Comparison of ENCODE assay signal across 21 mouse cellular contexts in genomic region chr12:75271726-75272125, GRCm38 (mm10). TPM values are rescaled to one million over a fixed set of nuclear protein-coding genes. Genes with fewer than 3 reads are reported as not detected.
DNase-seq lines count a peak whose midpoint lies in the region; ATAC-seq and TF ChIP-seq lines count a peak whose summit lies in the region.
"Had no signal": no experiment of that assay in that cellular context is flagged by ENCODE, and none has a peak within 500 bp of the region (broad histone marks: within the 10 kb centered on the region; RNA-seq: fewer than 3 reads in every experiment).

No protein-coding gene starts in this region.

- no peaks in the 10 kb centered on the region for H3K27me3 ChIP-seq in midbrain, embryonic 11.5 days (ENCODE audit: control insufficient read depth, insufficient read depth, low read length)
- no peaks in the 10 kb centered on the region for H3K27me3 ChIP-seq in midbrain, embryonic 13.5 days
- H3K27me3 ChIP-seq: forebrain, embryonic 12.5 days; kidney, embryonic 15.5 days had no signal

- no peak overlapping the region for H3K9ac ChIP-seq in midbrain, embryonic 11.5 days (ENCODE audit: low read length)
- H3K9ac ChIP-seq in midbrain, embryonic 13.5 days (replicated peaks) = no peak overlapping the region
- H3K9ac ChIP-seq: forebrain, embryonic 12.5 days; heart, embryonic 13.5 days; kidney, embryonic 15.5 days had no signal

- peak overlapping the region; percentile 59 for H3K27ac ChIP-seq in gastrocnemius, adult 2 months
- no peak overlapping the region for H3K27ac ChIP-seq in midbrain, embryonic 11.5 days (ENCODE audit: low read depth, low read length)
- H3K27ac ChIP-seq in midbrain, embryonic 13.5 days = no peak overlapping the region
- H3K27ac ChIP-seq: forebrain, embryonic 12.5 days; heart, embryonic 13.5 days; kidney, embryonic 15.5 days; midbrain, embryonic 10.5 days had no signal

- TF ChIP-seq CTCF in gastrocnemius, adult 2 months (IDR thresholded peaks at IDR 0.05) = no peak

- peak; percentile 49 for DNase-seq in gastrocnemius, adult 2 months
- DNase-seq in gastrocnemius, postnatal 4 days (ENCODE audit: low spot score in 2 of 2) = no peak
- peak; percentile 59 for DNase-seq in midbrain, embryonic 11.5 days (ENCODE audit: low spot score, missing footprints)
- DNase-seq in lung, postnatal 25 days (ENCODE audit: low spot score) = peak; percentile 18
- DNase-seq in B cell, adult 2 months = no peak
- DNase-seq in thymus, postnatal 36 days = no peak
- DNase-seq: adrenal gland, postnatal 14 days; gastrocnemius, postnatal 36 days; heart, postnatal 36 days; right cerebral cortex, adult 18-20 months; spleen, adult 18-20 months; thymus, postnatal 25 days had no signal

- H3K9me3 ChIP-seq in midbrain, embryonic 11.5 days (ENCODE audit: control insufficient read depth, low read length) = no peaks in the 10 kb centered on the region
- no peaks in the 10 kb centered on the region for H3K9me3 ChIP-seq in midbrain, embryonic 13.5 days
- H3K9me3 ChIP-seq: forebrain, embryonic 12.5 days; heart, embryonic 13.5 days; kidney, embryonic 15.5 days; midbrain, embryonic 10.5 days had no signal

- intact Hi-C loops in gastrocnemius, adult 2 months (cut with DNase I) = no loop called here

- H3K4me3 ChIP-seq in gastrocnemius, adult 2 months = no peak overlapping the region
- H3K4me3 ChIP-seq in midbrain, embryonic 11.5 days (ENCODE audit: low read depth, low read length) = no peak overlapping the region
- H3K4me3 ChIP-seq in midbrain, embryonic 13.5 days (replicated peaks) = no peak overlapping the region
- H3K4me3 ChIP-seq: forebrain, embryonic 12.5 days; heart, embryonic 13.5 days; kidney, embryonic 15.5 days; midbrain, embryonic 10.5 days had no signal

- 73% methylated on average over 4 of the region's 4 CpGs for WGBS in midbrain, embryonic 11.5 days
- WGBS in midbrain, embryonic 13.5 days = 81% methylated on average over 4 of the region's 4 CpGs

- no peaks in the 10 kb centered on the region for H3K36me3 ChIP-seq in midbrain, embryonic 11.5 days (ENCODE audit: control insufficient read depth, insufficient read depth, low read length)
- H3K36me3 ChIP-seq in midbrain, embryonic 13.5 days = no peaks in the 10 kb centered on the region
- H3K36me3 ChIP-seq: forebrain, embryonic 12.5 days; heart, embryonic 13.5 days; kidney, embryonic 15.5 days; midbrain, embryonic 10.5 days had no signal

- ATAC-seq in midbrain, embryonic 11.5 days (ENCODE audit: low FRiP score) = no peak
- no peak for ATAC-seq in midbrain, embryonic 13.5 days
- ATAC-seq: activated CD4-positive, CD25-positive, alpha-beta regulatory T cell, adult 4 months; hindbrain, embryonic 16.5 days; intestine, embryonic 16.5 days had no signal

- no peaks in the 10 kb centered on the region for H3K4me1 ChIP-seq in midbrain, embryonic 11.5 days (ENCODE audit: control insufficient read depth, insufficient read depth, low read length)
- no peaks in the 10 kb centered on the region for H3K4me1 ChIP-seq in midbrain, embryonic 13.5 days (replicated peaks)
- H3K4me1 ChIP-seq: forebrain, embryonic 12.5 days; kidney, embryonic 15.5 days; midbrain, embryonic 10.5 days had no signal

- H3K4me2 ChIP-seq in midbrain, embryonic 11.5 days = no peak overlapping the region
- H3K4me2 ChIP-seq in midbrain, embryonic 13.5 days (replicated peaks) = no peak overlapping the region
- H3K4me2 ChIP-seq: forebrain, embryonic 12.5 days; heart, embryonic 13.5 days; kidney, embryonic 15.5 days; liver, embryonic 11.5 days had no signal

RNA-seq across cellular contexts. Expression of gene Rhoj, which starts 36.4 kb away (rescaled TPM):
- total RNA-seq in gastrocnemius, adult 2 months (2021) = 10 to 100 TPM; 13.7 to 19.7 TPM
- total RNA-seq in gastrocnemius, postnatal 4 days (2021) = 10 to 100 TPM; 60.0 TPM
- 24.8 TPM in 2 replicates for polyA plus RNA-seq in midbrain, embryonic 11.5 days (2014; fragmentation: Nextera tagmentation; extraction: Ambion mirVana)
- 17.9 and 23.5 TPM in 2 replicates for polyA plus RNA-seq in midbrain, embryonic 13.5 days (2015; fragmentation: Nextera tagmentation; extraction: Ambion mirVana)
- polyA plus RNA-seq: activated CD4-positive, CD25-positive, alpha-beta regulatory T cell, adult 4 months had no signal

Comparison
In these comparisons a context has a peak if more than half of its experiments do, and no peak if none do; other contexts are left out.
1. DNase-seq: peak in gastrocnemius, adult 2 months (single experiment), midbrain, embryonic 11.5 days (single experiment) and lung, postnatal 25 days (single experiment); none in gastrocnemius, postnatal 4 days (0 of 2), B cell, adult 2 months (0 of 2) and thymus, postnatal 36 days (0 of 2).